Mouse (Mus musculus) stomach, embryonic 14.5 days (tissue): ENCODE measurements at regions not wholly inside any gene's neighbourhood (a gene's known extent, or its start where the extent isn't known, plus 50 kb on each side); places are given as distances from the start of the nearest gene placed in this dataset.

Source experiments
- ATAC-seq: fragments of 200-750 bp; cut with Nextera tagmentation; 2 replicates; pipeline ENCODE4 v1.8.0; 2017; ENCODE audit warnings: low read depth, moderate TSS enrichment; ENCODE audit not compliant: insufficient number of reproducible peaks, insufficient read depth, low FRiP score
- H3K27ac ChIP-seq: fragments of 300-500 bp; sonication (generic); 2 replicates; pipeline ENCODE4 v1.5.1; 2014; ENCODE audit warnings: mild to moderate bottlenecking, low read length, moderate library complexity, mixed read lengths
- H3K27me3 ChIP-seq: fragments of 300-500 bp; sonication (generic); 2 replicates; pipeline ENCODE4 v1.6.1; 2014; ENCODE audit warnings: low read length, control low read depth, mixed read lengths; ENCODE audit not compliant: control insufficient read depth, insufficient read depth
- H3K36me3 ChIP-seq: fragments of 300-500 bp; sonication (generic); 2 replicates; pipeline ENCODE4 v1.6.1; 2014; ENCODE audit warnings: mild to moderate bottlenecking, control low read depth, low read length, moderate library complexity, mixed read lengths; ENCODE audit not compliant: control insufficient read depth, insufficient read depth
- H3K4me1 ChIP-seq: fragments of 300-500 bp; sonication (generic); 2 replicates; pipeline ENCODE4 v1.6.1; 2014; ENCODE audit warnings: low read length, control low read depth, mixed read lengths; ENCODE audit not compliant: control insufficient read depth, insufficient read depth
- H3K4me2 ChIP-seq: fragments of 300-500 bp; sonication (generic); replicated peaks from 2 replicates; pipeline ENCODE4 v1.6.1; 2014; ENCODE audit warnings: low read depth, low read length, control low read depth
- H3K4me3 ChIP-seq: fragments of 300-500 bp; sonication (generic); 2 replicates; pipeline ENCODE4 v1.5.1; 2014; ENCODE audit warnings: low read depth, low read length, control low read depth
- H3K9ac ChIP-seq: fragments of 300-500 bp; sonication (generic); replicated peaks from 2 replicates; pipeline ENCODE4 v1.6.1; 2014; ENCODE audit warnings: low read depth, mild to moderate bottlenecking, control low read depth, low read length, moderate library complexity, mixed read lengths
- H3K9me3 ChIP-seq: fragments of 300-500 bp; sonication (generic); 2 replicates; pipeline ENCODE4 v1.6.1; 2016; ENCODE audit warnings: low read depth, low read length, control low read depth; ENCODE audit not compliant: control insufficient read depth
- WGBS: fragments of 180-500 bp; shearing (Covaris S2); extraction: QIAGEN DNeasy Blood & Tissue Kit; methylation state at CpG from one replicate; pipeline ENCODE4 v1.1.7; 2014; 5-methylcytosine and 5-hydroxymethylcytosine counted together

DNA sequence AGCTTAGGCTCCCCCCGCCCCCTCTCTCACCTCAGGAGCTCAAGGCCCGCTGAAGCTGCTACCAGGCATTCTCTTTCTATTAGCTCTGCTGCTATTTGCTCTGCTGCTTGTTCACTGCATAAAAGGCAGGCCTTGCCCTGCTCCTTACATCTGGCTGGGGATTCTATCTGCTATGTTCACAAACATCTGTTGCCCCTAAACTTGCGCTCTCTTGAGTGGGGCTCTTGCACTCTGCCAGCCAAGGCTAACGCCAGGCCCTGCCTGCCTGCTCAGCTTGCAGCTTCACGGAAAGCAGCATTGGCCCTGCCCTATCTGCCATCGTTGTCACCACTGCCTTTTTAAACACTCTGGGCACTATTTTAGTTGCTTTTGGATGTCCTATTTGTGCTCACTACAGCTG, 316.9 kb upstream of the Gli3 start:
- Histone ChIP-seq H3K4me2 (no peak overlapping the region), H3K4me1 (no peaks in the 10 kb centered on the region), H3K9me3 (no peaks in the 10 kb centered on the region), H3K27me3 (no peaks in the 10 kb centered on the region), H3K9ac (no peak overlapping the region), H3K36me3 (no peaks in the 10 kb centered on the region), H3K4me3 (no peak overlapping the region), H3K27ac (no peak overlapping the region)
- 57% methylated on average over 6 of the region's 6 CpGs for WGBS
- ATAC-seq, result no peak

DNA sequence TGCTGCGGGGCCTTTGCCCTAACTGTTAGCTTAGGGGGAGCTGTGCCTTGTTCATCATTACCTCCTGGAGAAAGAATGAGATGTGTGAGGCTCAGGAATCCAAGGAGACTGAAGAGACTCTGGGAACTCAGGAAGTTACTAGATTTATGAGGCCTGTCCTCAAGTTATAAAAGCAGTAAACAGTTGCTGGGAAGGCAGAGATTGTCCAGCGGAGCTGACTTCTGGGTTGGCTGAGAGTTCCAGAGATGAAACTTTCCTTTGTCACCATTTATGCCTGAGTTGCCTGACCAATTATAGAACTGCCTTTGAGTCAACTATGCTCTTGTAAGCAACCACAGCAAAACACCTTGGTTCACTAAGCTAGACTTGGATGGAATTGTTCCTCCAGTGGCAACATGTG, 282.1 kb upstream of the Gli3 start:
- H3K9me3 ChIP-seq, result no peaks in the 10 kb centered on the region
- WGBS, result 38% methylated on average over 2 of the region's 2 CpGs
- no peak overlapping the region for H3K9ac ChIP-seq
- H3K27me3 ChIP-seq, result no peaks in the 10 kb centered on the region
- H3K4me1 ChIP-seq, result 0 out of 2 replicates have a peak, but pooled peaks cover 2% of the 10 kb centered on the region
- no peak overlapping the region for H3K4me2 ChIP-seq
- no peak overlapping the region; the same call in 1 of the 2 replicates for H3K27ac ChIP-seq
- no peak for ATAC-seq
- no peak overlapping the region for H3K4me3 ChIP-seq
- H3K36me3 ChIP-seq, result no peaks in the 10 kb centered on the region

DNA sequence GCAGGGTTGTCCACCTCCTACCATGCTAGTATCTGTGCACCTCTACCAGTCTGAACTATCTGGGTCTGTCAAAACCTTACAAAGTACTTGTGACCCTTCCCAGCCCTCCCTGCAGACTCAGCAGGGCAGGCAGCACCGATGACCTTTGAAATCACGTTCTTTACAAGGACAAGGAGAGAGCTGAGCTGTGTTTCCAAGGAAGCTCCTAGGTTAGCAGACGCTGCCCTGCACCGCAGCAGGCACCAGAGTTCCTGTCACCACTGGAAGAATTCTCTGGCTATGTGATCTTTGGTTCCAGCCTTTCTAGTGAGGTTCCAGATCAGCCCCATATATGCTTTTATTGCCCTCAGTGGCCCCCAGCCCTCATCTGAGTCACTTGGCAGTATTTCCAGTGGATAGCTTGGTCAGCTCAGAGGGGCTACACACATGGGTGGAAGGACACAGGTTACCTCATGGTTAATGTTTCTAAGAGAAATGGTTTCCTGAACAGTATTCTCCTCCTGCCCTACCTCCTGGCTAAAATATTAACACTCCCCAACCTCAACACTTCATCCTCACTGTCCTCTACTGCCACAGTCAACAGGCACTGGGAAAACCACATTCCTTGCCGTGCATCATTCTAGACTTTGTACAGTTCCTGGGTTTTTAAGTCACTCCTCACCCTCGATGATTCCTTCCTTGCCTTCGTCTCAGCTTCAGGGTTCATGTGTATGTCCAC, 251.2 kb upstream of the Gli3 start:
- 69% methylated on average over 7 of the region's 7 CpGs for WGBS
- no peak for ATAC-seq
- H3K36me3 ChIP-seq, result no peaks in the 10 kb centered on the region
- H3K27ac ChIP-seq, result peak overlapping the region; percentile 48; the same call in 1 of the 2 replicates
- H3K4me2 ChIP-seq, result no peak overlapping the region
- H3K9me3 ChIP-seq, result no peaks in the 10 kb centered on the region
- H3K27me3 ChIP-seq, result no peaks in the 10 kb centered on the region
- H3K4me1 ChIP-seq, result peaks cover 8% of the 10 kb centered on the region; the same call in 1 of the 2 replicates
- H3K4me3 ChIP-seq, result no peak overlapping the region
- H3K9ac ChIP-seq, result no peak overlapping the region

DNA sequence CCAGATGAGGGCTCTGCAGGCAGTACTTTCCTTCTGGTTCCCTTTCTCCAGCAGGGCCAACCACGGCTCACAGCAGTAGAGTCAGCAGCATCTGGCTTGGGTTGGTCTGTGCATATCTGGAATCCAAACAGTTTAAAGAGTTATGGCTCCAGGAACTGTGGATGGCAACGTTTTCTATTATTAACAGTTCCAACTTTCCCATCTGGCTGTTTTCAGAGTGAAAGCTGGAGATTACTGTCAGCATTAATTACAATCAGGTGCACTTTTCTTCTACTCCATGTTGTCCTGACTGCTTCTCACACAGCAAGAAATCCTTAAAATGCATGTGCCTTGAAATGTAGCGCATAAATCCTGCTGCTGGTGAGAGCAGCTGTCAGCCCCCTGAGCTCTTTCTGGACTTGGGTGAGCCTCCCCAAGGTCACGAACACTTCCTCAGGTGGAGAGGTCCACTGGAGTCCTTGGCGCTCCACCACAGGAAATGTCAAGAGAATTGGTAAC, 250.6 kb upstream of the Gli3 start:
- Histone ChIP-seq H3K27ac (no peak overlapping the region; the same call in 1 of the 2 replicates), H3K9me3 (no peaks in the 10 kb centered on the region), H3K4me1 (peaks cover 8% of the 10 kb centered on the region; the same call in 1 of the 2 replicates), H3K27me3 (no peaks in the 10 kb centered on the region), H3K4me3 (no peak overlapping the region), H3K4me2 (no peak overlapping the region), H3K36me3 (no peaks in the 10 kb centered on the region), H3K9ac (no peak overlapping the region)
- ATAC-seq, result peak; percentile 85; the same call in 1 of the 2 replicates
- 28% methylated on average over 5 of the region's 5 CpGs for WGBS

DNA sequence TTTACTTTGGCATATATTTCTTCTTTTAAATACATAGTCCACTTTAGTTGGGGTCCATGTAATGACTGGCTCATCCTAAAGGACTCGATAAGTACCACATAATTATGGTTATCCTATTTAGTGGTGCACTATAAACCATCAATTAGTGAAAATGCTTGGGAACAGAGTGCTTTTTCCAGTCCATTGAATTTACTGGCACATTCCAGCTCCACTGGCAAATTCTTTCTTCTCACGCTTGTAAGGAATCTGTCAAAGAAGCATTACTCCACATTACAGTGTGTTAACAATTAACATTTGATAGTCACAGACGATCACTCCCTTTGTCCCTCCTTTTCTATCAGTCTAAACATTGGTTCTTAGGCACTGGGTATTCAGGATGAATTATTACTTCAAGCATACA, 241.7 kb upstream of the Gli3 start:
- Histone ChIP-seq H3K4me3 (no peak overlapping the region), H3K9me3 (no peaks in the 10 kb centered on the region), H3K27ac (no peak overlapping the region), H3K27me3 (no peaks in the 10 kb centered on the region), H3K9ac (no peak overlapping the region), H3K4me1 (no peaks in the 10 kb centered on the region), H3K4me2 (no peak overlapping the region), H3K36me3 (no peaks in the 10 kb centered on the region)
- WGBS, result 40% methylated on average over 3 of the region's 3 CpGs
- ATAC-seq, result no peak

DNA sequence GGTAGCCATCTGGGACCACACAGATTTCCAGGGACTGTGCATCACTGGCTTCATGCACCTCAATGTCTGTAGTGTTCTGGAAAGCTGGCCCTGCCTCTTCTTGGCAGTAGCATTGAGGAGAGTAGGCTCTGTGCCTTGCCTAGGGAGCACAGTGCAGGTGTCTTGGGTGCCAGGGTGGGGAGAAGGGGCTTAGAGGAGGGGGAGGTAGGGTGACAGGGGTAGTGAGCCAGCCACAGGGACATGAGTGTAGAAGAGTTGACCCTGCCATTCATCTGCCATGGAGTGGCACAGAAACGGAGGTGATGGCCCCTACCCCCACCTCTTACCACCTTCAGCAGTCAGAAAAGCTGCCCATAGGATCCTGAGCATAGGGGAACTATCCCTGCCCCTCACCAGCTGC, 235.4 kb upstream of the Gli3 start:
- ATAC-seq, result 0 out of 2 replicates have a peak, but pooled peaks have one; percentile 23

More for the DNA sequence above, 235.4 kb upstream of the Gli3 start:
- no peak overlapping the region for H3K4me3 ChIP-seq
- no peaks in the 10 kb centered on the region for H3K36me3 ChIP-seq
- WGBS, result 62% methylated on average over 1 of the region's 1 CpGs
- H3K4me2 ChIP-seq, result no peak overlapping the region
- no peaks in the 10 kb centered on the region for H3K4me1 ChIP-seq
- H3K27ac ChIP-seq, result no peak overlapping the region
- H3K9ac ChIP-seq, result no peak overlapping the region
- H3K9me3 ChIP-seq, result no peaks in the 10 kb centered on the region
- no peaks in the 10 kb centered on the region for H3K27me3 ChIP-seq
